Mouse (Mus musculus): Measurements from ENCODE around the gene Ndufv2.

Ndufv2 gene

DNA sequence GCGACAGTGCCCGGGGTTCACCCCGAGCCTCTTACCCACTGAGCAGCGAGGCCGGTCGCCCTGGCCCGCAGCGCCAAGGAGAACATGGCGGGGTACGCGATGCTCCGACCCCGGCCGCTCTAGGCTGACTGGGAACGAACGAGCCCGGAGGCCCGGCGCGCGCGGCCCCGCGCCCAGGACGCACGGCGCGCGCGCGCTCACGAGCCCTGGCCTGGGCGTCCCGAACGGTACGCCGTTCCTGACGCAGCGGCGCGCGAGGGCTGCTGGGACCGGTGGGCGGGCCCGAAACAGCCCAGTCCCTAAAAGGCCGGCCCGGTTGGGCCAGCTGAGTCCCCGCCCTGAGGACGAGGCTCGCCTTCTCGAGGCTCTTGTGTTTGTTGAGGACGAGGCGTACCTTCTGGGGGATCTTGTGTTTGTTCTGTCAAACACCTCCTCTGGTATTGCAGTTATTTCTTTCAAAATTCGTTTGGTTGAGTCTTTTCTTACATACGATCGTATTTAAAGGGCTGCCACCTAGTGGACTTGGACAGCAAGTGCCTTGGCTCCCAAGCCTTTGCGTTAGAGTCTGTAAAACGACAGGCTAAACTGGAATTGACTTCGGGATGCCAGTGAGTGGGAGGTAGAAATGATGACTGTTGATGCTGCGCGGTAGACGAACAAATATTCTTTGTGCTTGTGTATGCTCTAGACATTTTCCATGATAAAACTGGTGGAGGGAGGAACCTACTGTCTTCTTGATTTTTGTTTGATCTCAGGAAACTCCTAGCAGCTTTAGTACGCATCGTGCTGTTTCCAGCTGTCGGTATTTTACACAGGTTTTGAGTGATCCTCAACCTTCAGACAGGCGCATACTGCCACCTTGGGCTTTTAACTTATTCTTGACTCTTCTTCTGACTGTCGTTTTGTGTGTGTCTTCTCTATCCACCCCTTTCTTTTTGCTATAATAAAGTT, at the start of gene Ndufv2:
Gene Ndufv2 (minus strand): TSS at position 180 of the 951 bp plus-strand sequence.
- in situ Hi-C loops (cut with MboI; ENCODE audit: low sequenced_read_pairs): no loop called here

DNA sequence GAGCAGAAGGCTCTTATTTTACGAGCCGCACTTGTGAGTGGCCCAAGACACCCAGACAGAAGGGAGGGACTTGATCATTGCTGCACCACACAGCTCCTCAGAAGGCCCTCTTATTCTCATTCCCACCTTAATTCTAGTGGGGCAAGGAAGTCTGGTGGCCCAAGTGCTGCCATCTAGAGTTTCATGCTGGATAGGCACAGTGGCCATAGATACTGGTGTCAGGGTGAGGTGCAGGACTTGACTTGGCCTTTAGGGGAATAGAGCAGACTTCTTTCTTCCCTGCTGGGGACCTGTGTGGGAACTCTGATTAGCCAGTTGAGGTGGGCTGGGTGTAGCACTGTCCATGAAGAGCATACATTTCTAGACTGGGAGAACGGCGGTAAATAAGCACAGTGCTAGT, 29.9 kb upstream of the Ndufv2 start:
- in situ Hi-C loops (cut with MboI; ENCODE audit: low sequenced_read_pairs): no loop called here

DNA sequence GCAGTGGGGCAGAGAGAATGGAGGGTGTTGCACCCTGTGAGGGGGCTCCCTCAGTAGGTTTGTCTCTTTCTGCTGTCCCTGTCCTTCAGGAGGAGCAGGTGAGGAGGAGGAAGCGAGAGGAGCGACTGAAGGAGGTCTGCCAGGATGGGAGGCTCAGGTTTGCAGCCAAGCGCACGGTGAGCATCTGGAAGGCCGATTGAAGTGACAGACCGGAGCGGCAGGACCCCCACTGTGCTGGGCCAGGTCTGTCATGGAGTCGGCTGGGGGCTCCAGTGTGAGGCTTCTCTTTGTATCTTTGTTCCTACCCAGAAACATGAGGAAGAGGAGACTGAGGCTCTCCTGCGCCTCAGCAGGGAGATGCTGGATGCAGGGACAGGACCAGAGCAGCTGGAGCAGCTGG, 29.0 kb upstream of the Ndufv2 start:
- in situ Hi-C loops (cut with MboI; ENCODE audit: low sequenced_read_pairs): no loop called here

DNA sequence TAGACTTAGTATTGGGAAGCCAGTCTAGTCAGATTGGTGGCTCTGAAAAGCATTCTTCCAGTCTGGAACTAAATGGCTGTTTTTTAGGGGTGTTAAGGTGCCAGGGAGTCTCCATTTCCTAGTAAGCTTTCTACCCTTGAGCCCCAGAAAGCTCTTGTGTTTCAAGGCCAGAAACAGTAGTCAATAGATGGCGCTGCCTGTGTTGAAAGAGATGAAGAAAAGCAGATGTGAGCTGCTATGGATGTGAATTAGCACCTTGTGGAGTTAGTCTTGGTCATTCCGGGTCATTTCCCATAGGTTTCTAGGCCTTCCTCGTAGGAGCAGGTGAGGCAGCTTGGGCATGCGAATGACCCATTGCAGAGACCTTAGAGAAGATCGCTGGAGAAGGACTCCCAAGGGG, 23.9 kb upstream of the Ndufv2 start:
- in situ Hi-C loops (cut with MboI; ENCODE audit: low sequenced_read_pairs): no loop called here

DNA sequence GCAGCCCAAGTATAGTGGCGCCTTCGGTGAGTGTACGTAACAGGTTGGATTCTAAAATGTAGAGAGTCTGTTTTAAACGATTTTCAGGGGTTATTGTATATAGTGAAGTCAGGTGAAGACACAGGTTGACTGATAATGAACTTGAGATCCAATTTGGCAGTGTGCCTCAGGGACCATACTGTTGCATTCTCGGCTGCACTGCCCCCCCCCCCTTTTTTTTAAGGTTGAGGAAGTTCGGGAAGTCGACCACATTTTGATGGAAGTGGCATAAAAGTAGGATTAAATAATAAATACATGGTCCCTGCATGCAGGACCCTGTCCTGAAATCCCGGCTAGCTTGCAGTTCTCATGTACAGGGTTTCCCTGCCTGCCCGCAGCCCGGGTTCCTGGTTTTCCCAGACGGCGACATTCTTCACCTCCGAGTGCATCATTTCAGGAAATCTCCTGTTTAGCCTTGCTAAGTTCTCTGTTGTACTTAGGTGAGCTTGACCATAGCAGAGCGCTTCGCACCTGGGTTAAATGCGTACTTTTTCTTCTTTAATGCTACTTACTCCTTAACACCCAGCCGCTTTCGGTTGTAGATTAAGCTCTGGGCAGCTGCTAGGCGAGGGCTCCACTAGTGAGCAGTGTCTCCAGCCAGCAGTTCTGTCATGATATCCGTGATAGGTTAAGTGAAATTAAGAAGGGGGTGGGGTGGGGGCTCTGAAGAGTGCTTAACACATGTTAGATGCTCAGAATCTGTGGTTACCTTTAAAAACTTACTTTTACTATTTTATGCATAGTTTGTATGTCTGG, 22.7 kb upstream of the Ndufv2 start:
- in situ Hi-C loops (cut with MboI; ENCODE audit: low sequenced_read_pairs): no loop called here

DNA sequence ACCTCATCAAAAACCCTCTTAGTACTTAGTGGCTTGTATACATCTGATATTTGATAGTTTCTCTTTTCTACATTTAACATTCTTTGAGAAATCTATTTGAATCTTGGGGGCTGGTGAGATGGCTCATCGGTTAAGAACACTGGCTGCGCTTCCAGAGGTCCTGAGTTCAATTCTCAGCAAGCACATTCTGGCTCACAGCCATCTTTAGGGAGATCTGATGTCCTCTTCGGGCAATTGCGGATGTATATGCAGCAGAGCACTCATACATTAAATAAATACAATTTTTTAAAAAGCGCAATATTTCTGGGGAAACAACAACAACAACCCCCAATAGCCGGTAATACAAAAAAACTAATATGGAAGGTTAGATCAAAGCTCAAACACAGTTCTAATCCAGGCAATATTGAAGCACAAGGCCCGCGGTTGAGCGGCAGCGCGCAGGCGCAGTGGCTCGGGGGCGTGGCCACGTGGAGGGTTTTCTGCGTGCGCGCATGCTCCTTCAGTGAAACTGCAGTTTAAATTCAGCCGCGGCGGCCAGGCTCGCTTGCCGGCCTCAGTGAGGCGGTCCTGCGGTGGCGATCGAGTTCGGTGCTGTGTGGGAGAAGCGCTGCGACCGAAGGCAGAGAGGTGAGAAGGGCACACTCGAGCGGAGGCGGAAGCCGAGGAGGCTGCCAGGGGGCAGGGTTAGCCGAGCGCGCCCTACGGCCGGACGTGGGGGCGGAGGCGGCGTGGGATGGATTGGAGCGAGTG, 21.9 kb upstream of the Ndufv2 start, which contains the start of gene Ddx11:
Gene Ddx11 (plus strand): TSS at position 455 of the 750 bp plus-strand sequence.
- in situ Hi-C loops (cut with MboI; ENCODE audit: low sequenced_read_pairs): no loop called here

DNA sequence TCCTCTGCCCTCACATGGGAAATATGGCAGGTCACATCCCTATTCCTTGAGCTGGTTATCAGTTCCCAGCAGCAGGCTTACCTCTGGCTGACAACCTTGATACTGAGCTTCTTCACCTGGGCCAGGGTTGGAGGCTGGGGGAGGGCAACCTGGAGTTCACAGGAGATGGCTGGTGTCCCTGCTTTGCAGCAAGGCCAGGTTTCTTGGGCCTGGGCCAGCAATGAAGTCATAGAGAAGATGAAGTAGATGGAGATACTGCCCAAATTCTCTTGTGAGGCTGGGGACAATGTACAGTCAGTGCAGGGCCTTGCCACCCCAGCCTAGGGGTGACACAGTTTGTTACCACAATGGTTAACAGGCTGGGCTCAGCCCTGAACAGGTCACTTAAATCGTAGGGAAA, 19.3 kb upstream of the Ndufv2 start:
- in situ Hi-C loops (cut with MboI; ENCODE audit: low sequenced_read_pairs): no loop called here

DNA sequence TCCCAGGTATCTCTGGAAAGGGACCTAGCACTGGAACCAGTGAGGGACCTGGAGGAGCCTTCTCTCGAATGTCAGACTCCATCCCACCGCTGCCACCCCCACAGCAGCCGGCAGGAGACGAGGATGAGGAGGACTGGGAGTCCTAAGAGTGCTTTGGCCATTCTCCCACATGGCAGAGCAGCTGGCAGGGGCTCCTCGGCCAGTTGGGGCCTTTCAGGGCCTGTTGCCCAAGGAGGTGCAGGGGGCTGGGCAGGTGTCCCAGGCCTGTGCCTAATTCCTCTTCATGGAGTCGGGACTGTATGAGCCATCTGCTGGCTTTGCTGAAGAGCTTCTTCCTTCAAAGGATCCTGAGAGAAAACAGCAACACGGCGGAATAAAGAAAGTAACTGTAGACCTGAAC, 17.6 kb upstream of the Ndufv2 start:
- in situ Hi-C loops (cut with MboI; ENCODE audit: low sequenced_read_pairs): loop anchor here (10.0 kb wide), 1 partner anchor 244 kb away; no protein-coding TSS in a partner anchor

DNA sequence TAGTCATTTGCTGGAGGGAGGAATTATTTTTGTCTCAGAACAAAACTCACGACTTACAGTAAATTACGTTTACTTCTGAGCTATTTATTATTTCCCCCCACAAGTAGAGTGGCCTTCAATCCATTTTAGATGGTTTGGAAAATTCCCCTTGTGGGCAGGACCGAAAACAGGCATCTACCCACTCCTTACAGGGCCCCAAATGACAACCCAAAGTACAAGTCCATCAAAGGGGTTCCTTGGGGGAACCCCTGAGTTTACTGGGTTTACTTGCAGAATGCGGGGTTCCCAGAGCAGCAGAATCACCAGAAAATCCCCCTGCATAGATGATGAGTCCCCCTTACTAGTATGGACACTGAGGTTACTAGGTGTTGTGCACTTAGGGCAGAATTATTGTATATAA, 10.8 kb upstream of the Ndufv2 start:
- in situ Hi-C loops (cut with MboI; ENCODE audit: low sequenced_read_pairs): loop anchor here (10.0 kb wide), 1 partner anchor 237 kb away; no protein-coding TSS in a partner anchor

DNA sequence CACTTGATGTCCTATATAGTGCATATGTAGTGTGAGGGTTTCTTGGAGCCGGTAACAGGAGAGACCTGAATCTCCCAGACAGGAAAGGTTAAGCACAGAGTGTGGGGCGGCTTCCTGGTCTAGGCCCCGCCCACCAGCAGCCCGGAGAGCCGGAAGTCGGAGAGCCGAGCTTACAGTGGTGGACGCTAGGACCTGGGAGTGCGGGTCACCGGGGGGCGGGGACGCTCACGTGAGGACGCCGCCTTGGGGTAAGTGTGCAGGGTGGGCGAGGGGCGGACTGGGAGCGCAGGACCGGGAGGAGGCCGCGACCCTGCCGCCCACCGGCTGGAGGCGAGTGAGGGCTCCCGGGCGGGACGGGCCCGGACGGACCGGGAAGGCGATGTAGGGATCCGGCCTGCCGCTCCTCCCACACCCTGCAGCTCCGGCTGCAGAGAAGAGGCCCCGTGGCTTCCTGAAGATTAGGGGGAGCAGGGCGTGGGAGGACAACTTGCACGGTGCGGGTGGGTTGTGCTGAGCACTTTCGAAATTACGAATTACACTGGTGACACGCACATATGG, 10.1 kb upstream of the Ndufv2 start, which contains the start of gene Washc1:
Gene Washc1 (plus strand): TSS at position 144 of the 558 bp plus-strand sequence.
- in situ Hi-C loops (cut with MboI; ENCODE audit: low sequenced_read_pairs): loop anchor here (10.0 kb wide), 1 partner anchor 237 kb away; no protein-coding TSS in a partner anchor

DNA sequence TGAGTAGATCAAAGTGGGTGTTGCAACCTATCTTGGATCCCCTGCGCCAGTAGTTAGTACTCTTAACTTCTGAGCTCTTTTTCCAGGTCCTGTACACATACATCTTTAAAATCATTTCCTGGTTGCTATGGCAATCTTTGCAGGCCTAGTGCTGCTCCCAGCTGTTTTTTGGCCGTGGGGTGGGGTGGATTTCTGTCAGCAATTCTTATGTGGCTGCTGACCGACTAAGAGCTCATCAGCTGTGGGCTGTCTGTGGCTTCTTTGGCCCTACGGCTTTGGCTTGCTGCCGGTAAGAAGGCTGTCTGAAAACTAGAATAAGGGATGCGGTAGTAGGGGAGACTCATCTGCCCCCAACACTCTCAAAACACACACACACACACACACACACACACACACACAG, 9.4 kb upstream of the Ndufv2 start:
- in situ Hi-C loops (cut with MboI; ENCODE audit: low sequenced_read_pairs): loop anchor here (10.0 kb wide), 1 partner anchor 236 kb away; no protein-coding TSS in a partner anchor

DNA sequence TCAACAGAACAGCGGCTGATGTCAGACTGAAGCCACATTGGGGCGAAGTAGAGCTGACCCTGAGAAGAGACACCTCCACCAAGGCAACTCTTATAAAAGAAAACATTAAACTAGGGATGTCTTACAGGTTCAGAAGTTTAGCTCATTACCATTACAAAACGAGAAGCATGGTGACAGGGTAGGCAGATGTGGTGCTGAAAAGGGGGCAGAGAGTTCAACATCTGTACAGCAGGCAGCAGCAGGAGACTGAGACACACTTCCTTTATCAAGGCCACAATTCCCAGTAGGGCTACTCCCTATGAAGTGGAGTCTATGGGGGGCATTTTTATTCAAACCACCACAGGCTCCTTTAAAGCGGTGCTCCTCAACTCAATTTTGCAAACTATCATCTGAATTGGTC, 6.8 kb upstream of the Ndufv2 start:
- in situ Hi-C loops (cut with MboI; ENCODE audit: low sequenced_read_pairs): no loop called here

DNA sequence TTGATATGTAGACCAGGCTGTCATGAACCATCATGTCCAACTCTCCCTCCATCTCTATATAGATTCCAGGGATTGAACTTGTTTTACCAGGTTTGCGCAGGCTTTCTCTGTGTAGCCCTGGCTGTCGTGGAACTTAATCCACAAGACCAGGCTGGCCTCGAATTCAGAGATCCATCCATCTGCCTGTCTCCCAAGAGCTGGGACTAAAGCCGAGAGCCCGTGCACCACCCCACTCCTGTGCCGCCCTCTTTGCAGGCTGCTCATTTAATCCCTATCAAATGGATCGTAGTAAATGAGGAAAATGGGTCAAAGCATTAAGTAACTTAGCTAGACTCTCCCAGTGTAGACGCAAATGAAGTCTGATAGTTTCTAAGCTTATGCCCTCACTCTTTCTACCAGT, 6.1 kb upstream of the Ndufv2 start:
- in situ Hi-C loops (cut with MboI; ENCODE audit: low sequenced_read_pairs): no loop called here

DNA sequence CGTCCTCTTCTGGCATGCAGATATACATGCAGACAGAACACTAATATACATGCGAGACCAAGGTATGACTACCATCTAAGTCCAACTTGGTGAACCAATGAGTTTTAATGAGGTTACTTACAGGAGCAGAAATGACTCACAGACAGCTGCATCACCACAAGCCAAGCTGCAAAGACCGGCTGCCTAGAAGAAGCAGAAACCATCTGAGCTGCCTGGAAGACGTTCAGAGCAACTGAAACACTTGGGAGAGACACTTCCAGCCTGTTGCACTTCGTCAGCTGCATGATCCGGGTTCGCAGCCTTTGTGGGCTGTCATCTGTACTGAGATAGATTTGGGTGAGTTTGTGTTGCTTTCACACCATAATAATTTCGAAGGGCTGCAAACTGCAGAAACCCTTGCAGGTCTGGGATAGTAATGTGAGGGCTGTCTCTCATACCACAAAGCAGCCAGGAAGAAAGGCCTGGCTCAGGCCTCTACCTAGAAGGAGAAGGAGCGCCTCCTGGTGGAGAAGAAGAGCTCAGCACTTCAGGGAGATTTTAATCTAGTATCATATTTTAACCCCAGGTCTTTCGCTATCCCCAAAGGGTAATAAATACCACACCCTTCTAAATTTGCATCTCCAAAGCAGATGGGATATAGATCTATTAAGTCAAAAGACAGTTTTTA, 5.4 kb upstream of the Ndufv2 start:
- in situ Hi-C loops (cut with MboI; ENCODE audit: low sequenced_read_pairs): no loop called here

DNA sequence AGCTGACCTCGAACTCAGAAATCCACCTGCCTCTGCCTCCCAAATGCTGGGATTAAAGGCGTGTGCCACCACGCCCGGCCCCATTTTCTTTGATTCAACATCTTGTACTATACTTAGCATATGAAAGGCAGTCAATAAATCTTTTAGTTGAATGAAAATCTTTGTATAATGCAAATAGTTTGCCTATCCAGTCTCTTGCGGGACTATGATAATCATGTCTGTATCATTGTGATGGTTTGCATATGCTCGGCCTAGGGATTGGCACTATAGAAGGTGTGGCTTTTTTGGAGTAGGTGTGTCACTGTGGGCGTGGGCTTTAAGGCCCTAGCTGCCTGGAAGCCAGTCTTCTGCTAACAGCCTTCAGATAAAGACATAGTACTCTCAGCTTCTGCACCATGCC, 2.7 kb upstream of the Ndufv2 start:
- in situ Hi-C loops (cut with MboI; ENCODE audit: low sequenced_read_pairs): no loop called here

DNA sequence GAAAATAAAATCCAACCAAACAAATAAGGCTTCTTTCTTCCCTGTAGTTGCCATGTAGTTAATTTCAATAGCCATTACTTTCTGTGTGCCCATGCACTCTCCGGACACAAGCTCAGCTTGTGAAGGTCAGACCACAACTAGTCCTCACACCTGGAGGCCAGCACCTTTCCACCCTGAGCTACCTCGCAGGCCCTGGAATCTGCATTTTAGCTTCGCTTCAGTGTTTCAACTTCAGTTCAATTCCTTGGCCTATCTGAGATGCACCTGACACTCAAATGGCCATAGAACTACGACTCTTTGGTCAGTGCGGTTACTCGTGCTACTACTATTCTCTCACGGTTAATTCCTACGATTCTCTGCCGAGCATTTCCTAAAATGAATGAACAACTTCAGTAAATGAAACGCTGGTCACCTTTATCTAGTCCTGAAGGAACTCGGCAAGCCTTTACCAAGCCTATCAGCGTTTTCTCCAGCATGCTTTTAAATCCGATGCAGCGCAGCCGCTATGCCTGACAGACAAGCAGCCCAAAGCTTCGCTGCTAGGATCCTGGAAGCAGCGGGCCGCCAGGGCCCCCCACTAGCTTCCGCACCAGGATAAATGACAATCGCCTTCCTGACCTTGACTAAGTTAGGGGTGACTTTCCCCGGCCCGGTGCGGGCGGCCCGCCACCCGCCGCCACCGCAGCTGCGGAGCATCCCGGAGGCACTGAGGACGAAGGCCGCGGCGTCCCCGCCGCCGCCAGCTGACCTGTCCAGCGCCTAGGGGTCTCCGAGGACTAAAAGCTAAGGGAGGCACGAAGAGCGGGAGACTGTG, 586 bp downstream of the Ndufv2 start:
- in situ Hi-C loops (cut with MboI; ENCODE audit: low sequenced_read_pairs): no loop called here

DNA sequence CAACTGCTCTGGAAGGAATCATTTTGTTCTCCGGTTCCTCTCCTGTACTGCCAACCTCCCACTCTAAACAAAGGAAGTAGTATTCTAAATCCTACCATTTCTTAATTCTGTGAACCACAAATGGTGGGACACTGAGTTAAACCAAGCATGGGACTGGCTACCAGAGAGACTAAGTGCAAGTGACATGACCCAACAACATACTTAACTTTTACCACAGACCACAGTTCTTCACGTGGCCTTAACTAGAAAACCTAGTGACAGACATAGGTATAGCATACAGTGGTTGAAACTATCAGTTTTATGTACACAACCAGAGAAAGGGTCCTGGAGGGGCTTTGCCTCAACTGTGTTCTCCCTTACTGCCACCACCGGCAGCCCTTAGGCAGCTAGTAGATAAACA, 8.7 kb downstream of the Ndufv2 start:
- in situ Hi-C loops (cut with MboI; ENCODE audit: low sequenced_read_pairs): no loop called here

DNA sequence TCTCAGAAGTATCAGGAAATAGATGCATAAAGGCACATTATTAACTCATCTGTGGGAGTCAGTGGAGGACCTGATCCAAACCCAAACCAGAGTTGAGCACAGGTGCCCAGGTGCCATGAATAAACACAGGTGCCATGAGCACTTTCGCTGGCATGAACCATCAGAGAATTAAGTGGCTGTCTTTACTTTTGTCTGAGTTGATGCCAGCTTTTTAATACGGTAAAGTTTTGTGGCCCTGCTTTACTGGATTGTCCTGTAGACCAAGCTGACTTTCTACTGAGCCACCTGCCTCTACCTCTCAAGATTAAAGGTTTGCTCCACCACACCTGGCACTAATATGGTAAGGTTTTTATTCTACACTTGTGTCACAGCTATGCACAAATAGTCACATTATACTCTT, 9.3 kb downstream of the Ndufv2 start:
- in situ Hi-C loops (cut with MboI; ENCODE audit: low sequenced_read_pairs): no loop called here

DNA sequence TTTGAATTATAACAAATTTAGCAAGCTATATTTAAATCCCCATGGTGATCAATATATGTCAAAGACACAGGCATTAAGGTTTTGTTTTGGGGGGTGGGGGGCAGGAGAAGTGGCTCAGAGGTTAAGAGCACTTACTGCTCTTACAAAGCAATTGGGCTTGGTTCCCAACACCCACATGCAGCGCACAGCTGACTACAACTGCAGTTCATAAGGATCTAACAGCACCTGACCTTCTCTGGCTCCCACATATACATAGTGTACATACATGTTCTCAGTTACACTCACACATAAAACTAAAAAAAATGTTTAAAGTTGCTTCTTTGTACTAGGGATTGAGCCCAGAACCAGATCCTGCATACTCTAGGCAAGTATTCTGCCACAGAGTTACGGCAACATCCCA, 10.0 kb downstream of the Ndufv2 start:
- in situ Hi-C loops (cut with MboI; ENCODE audit: low sequenced_read_pairs): no loop called here
